Mouse (Mus musculus) neural tube, embryonic 11.5 days (tissue): ENCODE measurements around the gene 6030408B16Rik. TPM values are rescaled to one million over a fixed set of nuclear protein-coding genes. Genes with fewer than 3 reads are reported as not detected.

ENCODE experiments used
- ATAC-seq: fragments of 200-750 bp; cut with Nextera tagmentation; 2 replicates; pipeline ENCODE4 v1.8.0; 2017; ENCODE audit warnings: moderate number of reproducible peaks, mild to moderate bottlenecking, moderate TSS enrichment, moderate library complexity; ENCODE audit not compliant: insufficient read depth, low FRiP score, low TSS enrichment
- DNase-seq: peaks from one replicate; pipeline ENCODE4 v3.0.0-alpha.2; 2015; ENCODE audit warnings: low spot score
- H3K27ac ChIP-seq: fragments of 300-500 bp; sonication (generic); 2 replicates; pipeline ENCODE4 v1.5.1; 2014; ENCODE audit warnings: low read depth, mild to moderate bottlenecking, low read length
- H3K27me3 ChIP-seq: fragments of 300-500 bp; sonication (generic); 2 replicates; pipeline ENCODE4 v1.6.1; 2014; ENCODE audit warnings: mild to moderate bottlenecking, low read length, mixed read lengths; ENCODE audit not compliant: control insufficient read depth, insufficient read depth
- H3K36me3 ChIP-seq: fragments of 300-500 bp; sonication (generic); 2 replicates; pipeline ENCODE4 v1.6.1; 2014; ENCODE audit warnings: mild to moderate bottlenecking, low read length, moderate library complexity, mixed read lengths; ENCODE audit not compliant: control insufficient read depth, insufficient read depth
- H3K4me1 ChIP-seq: fragments of 300-500 bp; sonication (generic); 2 replicates; pipeline ENCODE4 v1.6.1; 2014; ENCODE audit warnings: low read length, mixed read lengths; ENCODE audit not compliant: control insufficient read depth, insufficient read depth
- H3K4me2 ChIP-seq: fragments of 300-500 bp; sonication (generic); 2 replicates; pipeline ENCODE4 v1.6.1; 2014; ENCODE audit warnings: low read depth, mild to moderate bottlenecking, moderate library complexity
- H3K4me3 ChIP-seq: fragments of 300-500 bp; sonication (generic); 2 replicates; pipeline ENCODE4 v1.5.1; 2014; ENCODE audit warnings: low read depth, low read length
- H3K9ac ChIP-seq: fragments of 300-500 bp; sonication (generic); 2 replicates; pipeline ENCODE4 v1.6.1; 2014; ENCODE audit warnings: mild to moderate bottlenecking, low read length
- H3K9me3 ChIP-seq: fragments of 300-500 bp; sonication (generic); 2 replicates; pipeline ENCODE4 v1.6.1; 2016; ENCODE audit warnings: low read length; ENCODE audit not compliant: control insufficient read depth
- WGBS: fragments of 180-500 bp; shearing (Covaris S2); extraction: QIAGEN DNeasy Blood & Tissue Kit; methylation state at CpG from one replicate; pipeline ENCODE4 v1.1.7; 2014; 5-methylcytosine and 5-hydroxymethylcytosine counted together
- polyA plus RNA-seq: library from polyadenylated mRNA; unstranded; fragments of >200 nt; fragmentation: Nextera tagmentation; extraction: Ambion mirVana; gene quantifications from 2 replicates; pipeline ENCODE4 v1.2.1, GENCODE M21; 2014

Gene 6030408B16Rik
- polyA plus RNA-seq, 1 experiment from 2014 or later, result 0.33 TPM

- Histone ChIP-seq H3K27ac (no peak overlapping the region), H3K4me3 (peak overlapping the region; percentile 64), H3K27me3 (no peaks in the 10 kb centered on the region), H3K4me2 (peak overlapping the region; percentile 90), H3K9me3 (no peaks in the 10 kb centered on the region), H3K36me3 (no peaks in the 10 kb centered on the region), H3K9ac (peak overlapping the region; percentile 79), H3K4me1 (0 out of 2 replicates have a peak, but pooled peaks cover 4% of the 10 kb centered on the region)
- ATAC-seq (no peak), DNase-seq (no peak)
- WGBS, result 43% methylated on average over 3 of the region's 3 CpGs
These were observed 39.5 kb upstream of the 6030408B16Rik start for GRCm38 (mm10) chr15:101253563-101253885.

DNA sequence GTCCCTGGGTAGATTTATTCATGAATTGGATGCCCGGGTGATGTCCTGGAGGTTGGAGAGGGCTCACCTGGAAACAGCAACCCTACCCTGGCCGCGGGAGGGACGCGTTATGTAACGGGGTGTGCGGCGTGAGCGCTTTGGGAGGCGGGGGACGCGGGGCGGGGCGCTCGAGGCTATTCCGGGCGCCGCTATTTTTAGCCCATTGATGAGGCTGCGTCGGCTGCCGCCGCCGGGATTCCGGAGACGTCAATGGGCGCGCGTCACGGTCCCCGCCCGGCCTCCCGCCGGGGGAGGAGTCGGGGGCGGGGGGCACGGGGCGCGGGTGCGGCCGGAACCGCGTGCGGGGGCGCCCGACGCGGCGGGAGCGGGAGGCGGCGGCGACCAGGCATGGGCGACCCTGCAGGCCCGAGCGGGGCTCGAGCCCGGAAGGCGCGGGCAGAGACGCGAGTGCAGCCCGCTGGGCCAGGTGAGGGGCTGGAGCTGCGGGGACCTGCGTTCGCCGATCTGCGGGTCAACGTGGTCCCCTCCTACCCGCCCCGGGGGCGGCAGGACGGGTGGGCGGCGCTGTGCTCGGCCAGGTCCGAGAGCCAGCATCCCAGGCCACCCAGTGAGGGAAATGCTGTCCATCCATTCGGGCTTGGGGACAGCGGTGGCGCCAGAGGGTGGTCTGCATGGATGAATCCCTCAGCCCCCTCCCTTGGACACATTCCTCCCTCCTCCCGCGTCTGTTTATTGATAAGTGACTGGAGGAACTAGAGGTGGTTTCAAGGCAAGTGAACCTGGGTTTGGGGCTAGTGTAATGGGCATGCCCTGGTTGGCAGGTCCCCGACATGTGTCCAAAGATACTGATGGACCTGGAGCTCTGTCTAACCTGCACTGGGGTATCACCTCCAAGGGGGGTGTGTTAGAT is 38.9 kb upstream of the 6030408B16Rik start, which contains the start of gene Nr4a1:
Nr4a1 (plus strand) TSS at position 384 of the 910 bp plus-strand sequence.
- WGBS, result 1% methylated on average over 77 of the region's 82 CpGs
- ATAC-seq (peak; percentile 63), DNase-seq (peak; percentile 59)
- Histone ChIP-seq H3K36me3 (no peaks in the 10 kb centered on the region), H3K4me3 (peak within 1 kb of the TSS; percentile 64), H3K27me3 (no peaks in the 10 kb centered on the region), H3K4me2 (peak within 1 kb of the TSS; percentile 90), H3K27ac (no peak within 1 kb of the TSS), H3K9ac (peak within 1 kb of the TSS; percentile 79), H3K9me3 (no peaks in the 10 kb centered on the region), H3K4me1 (0 out of 2 replicates have a peak, but pooled peaks cover 4% of the 10 kb centered on the region)

- 94% methylated on average over 7 of the region's 7 CpGs for WGBS
- Histone ChIP-seq H3K27me3 (no peaks in the 10 kb centered on the region), H3K36me3 (no peaks in the 10 kb centered on the region), H3K4me2 (no peak overlapping the region), H3K4me3 (no peak overlapping the region), H3K9me3 (no peaks in the 10 kb centered on the region), H3K9ac (no peak overlapping the region), H3K27ac (no peak overlapping the region), H3K4me1 (0 out of 2 replicates have a peak, but pooled peaks cover 4% of the 10 kb centered on the region)
- no peak for DNase-seq
- no peak for ATAC-seq
These were observed 37.1 kb upstream of the 6030408B16Rik start for GRCm38 (mm10) chr15:101255842-101256462.

DNA sequence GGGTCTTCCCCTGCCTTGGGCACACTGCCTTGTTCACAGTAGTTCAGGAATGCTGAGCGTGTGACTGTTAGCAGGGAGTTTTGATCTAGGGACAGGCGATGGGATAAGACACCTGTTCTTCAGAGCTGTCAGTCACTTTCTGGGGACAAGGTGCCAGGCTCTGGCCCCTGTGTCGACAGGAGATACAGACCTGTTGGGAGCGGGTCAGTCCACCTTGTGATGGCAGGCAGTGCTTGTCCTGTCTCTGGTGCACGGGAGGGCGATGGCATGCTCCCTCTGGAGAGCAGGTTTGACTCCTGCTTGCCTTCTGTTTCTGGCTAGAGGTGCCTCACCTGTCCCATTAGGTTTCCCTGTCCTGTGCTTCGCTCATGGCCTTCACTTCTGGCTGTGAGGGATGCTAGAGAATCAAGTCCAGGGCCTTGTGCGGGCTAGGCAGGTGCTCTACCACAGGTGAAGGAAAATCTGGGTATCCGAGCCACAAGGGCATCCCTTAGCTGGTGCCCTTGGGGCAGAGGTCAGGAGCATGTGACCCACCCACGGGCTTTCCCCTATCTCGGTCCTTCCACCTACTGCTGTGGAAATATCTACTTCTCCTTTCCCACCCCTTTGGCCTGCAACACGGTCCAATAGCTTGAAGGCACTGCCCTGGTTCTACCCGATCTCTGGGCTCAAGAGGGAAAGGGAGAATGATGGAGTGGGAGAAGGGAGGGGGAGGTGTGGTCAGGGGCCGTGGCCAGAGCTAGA is 36.4 kb upstream of the 6030408B16Rik start:
- H3K27me3 ChIP-seq, result no peaks in the 10 kb centered on the region
- DNase-seq (no peak), ATAC-seq (no peak)
- 76% methylated on average over 14 of the region's 14 CpGs for WGBS
- H3K9ac ChIP-seq, result no peak overlapping the region
- H3K36me3 ChIP-seq, result no peaks in the 10 kb centered on the region
- H3K27ac ChIP-seq, result no peak overlapping the region
- no peak overlapping the region for H3K4me3 ChIP-seq
- H3K4me2 ChIP-seq, result no peak overlapping the region
- 0 out of 2 replicates have a peak, but pooled peaks cover 4% of the 10 kb centered on the region for H3K4me1 ChIP-seq
- no peaks in the 10 kb centered on the region for H3K9me3 ChIP-seq

DNA sequence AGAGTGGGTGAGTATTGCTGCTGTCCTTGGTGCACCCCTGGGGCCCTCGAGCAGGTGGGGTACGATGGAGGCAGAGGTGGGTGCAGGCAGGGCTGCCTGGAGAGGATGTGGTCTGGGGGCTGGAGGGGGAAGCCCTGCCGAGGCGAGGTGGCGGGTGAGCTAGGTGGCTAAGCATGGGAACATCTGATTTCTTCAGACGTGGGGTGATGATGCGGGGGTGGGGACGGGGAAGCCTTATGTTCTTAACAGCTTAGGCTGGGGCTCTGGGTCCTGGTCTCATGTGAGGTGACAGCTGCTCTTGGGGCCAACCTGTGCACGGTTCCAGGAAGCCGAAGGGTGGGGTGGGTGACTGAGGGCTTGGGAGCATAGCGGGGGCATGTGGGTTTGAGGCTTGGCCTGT is 34.6 kb upstream of the 6030408B16Rik start:
- 0 out of 2 replicates have a peak, but pooled peaks cover 4% of the 10 kb centered on the region for H3K4me1 ChIP-seq
- H3K4me2 ChIP-seq, result no peak overlapping the region
- ATAC-seq (no peak), DNase-seq (no peak)
- H3K9me3 ChIP-seq, result no peaks in the 10 kb centered on the region
- no peaks in the 10 kb centered on the region for H3K36me3 ChIP-seq
- H3K27ac ChIP-seq, result no peak overlapping the region
- no peak overlapping the region; the same call in 1 of the 2 replicates for H3K9ac ChIP-seq
- H3K27me3 ChIP-seq, result no peaks in the 10 kb centered on the region
- WGBS, result 89% methylated on average over 11 of the region's 11 CpGs
- H3K4me3 ChIP-seq, result no peak overlapping the region

- Histone ChIP-seq H3K9ac (no peak overlapping the region), H3K27ac (no peak overlapping the region), H3K36me3 (no peaks in the 10 kb centered on the region), H3K4me3 (no peak overlapping the region), H3K4me1 (no peaks in the 10 kb centered on the region), H3K27me3 (no peaks in the 10 kb centered on the region), H3K4me2 (no peak overlapping the region), H3K9me3 (no peaks in the 10 kb centered on the region)
- DNase-seq (no peak), ATAC-seq (no peak)
- WGBS, result 83% methylated on average over 3 of the region's 3 CpGs
These were observed 33.1 kb upstream of the 6030408B16Rik start for GRCm38 (mm10) chr15:101259922-101260321.

- 56% methylated on average over 10 of the region's 10 CpGs for WGBS
- Histone ChIP-seq H3K9me3 (no peaks in the 10 kb centered on the region), H3K4me3 (no peak overlapping the region), H3K36me3 (no peaks in the 10 kb centered on the region), H3K9ac (no peak overlapping the region), H3K4me1 (no peaks in the 10 kb centered on the region), H3K27me3 (no peaks in the 10 kb centered on the region), H3K4me2 (no peak overlapping the region), H3K27ac (no peak overlapping the region)
- ATAC-seq (no peak), DNase-seq (no peak)
These were observed 32.6 kb upstream of the 6030408B16Rik start for GRCm38 (mm10) chr15:101260387-101260786.

- ATAC-seq (no peak), DNase-seq (no peak)
- 79% methylated on average over 13 of the region's 13 CpGs for WGBS
- 0 out of 2 replicates have a peak overlapping the region, but pooled peaks have one; percentile 14 for H3K27ac ChIP-seq
- H3K36me3 ChIP-seq, result no peaks in the 10 kb centered on the region
- H3K4me3 ChIP-seq, result no peak overlapping the region
- no peak overlapping the region for H3K4me2 ChIP-seq
- H3K27me3 ChIP-seq, result peaks cover 2% of the 10 kb centered on the region; the same call in 1 of the 2 replicates
- no peaks in the 10 kb centered on the region for H3K9me3 ChIP-seq
- no peak overlapping the region for H3K9ac ChIP-seq
- peaks cover 4% of the 10 kb centered on the region for H3K4me1 ChIP-seq
These were observed 32.0 kb upstream of the 6030408B16Rik start for GRCm38 (mm10) chr15:101260874-101261622.
